Mouse (Mus musculus) CH12.LX (cell line): ENCODE data around the gene Eepd1. TPM values are rescaled to one million over a fixed set of nuclear protein-coding genes. Genes with fewer than 3 reads are reported as not detected.

Source experiments
- DNase-seq: peaks from one replicate; pipeline ENCODE4 v3.0.0-alpha.2; 2013; ENCODE audit errors: extremely low read depth
- H3K27ac ChIP-seq: 2 replicates; pipeline ENCODE4 v1.5.1; 2012; ENCODE audit warnings: low read depth, mild to moderate bottlenecking, control low read depth, moderate library complexity; ENCODE audit not compliant: insufficient read depth
- H3K27me3 ChIP-seq: replicated peaks from 2 replicates; pipeline ENCODE3; 2012; ENCODE audit warnings: inconsistent platforms
- H3K36me3 ChIP-seq, 2 experiments: replicated peaks in 1 of 2; 2 replicates each; pipeline versions ENCODE3 to v1.6.1; 2012; ENCODE audit warnings: inconsistent platforms in 1 of 2, low read length in 1 of 2, mild to moderate bottlenecking in 1 of 2, mixed read lengths in 1 of 2, moderate library complexity in 1 of 2; ENCODE audit not compliant: control insufficient read depth in 1 of 2, insufficient read depth in 1 of 2
- H3K4me1 ChIP-seq, 2 experiments: 2 replicates each; pipeline ENCODE4 v1.6.1; 2012; ENCODE audit warnings: inconsistent platforms in 1 of 2, moderate library complexity in 1 of 2; ENCODE audit not compliant: insufficient read depth in 2 of 2, control insufficient read depth in 1 of 2
- H3K4me2 ChIP-seq: 2 replicates; pipeline ENCODE4 v1.6.1; 2012; ENCODE audit warnings: low read depth, mild to moderate bottlenecking, control low read depth; ENCODE audit not compliant: poor library complexity, insufficient read depth, severe bottlenecking
- H3K4me3 ChIP-seq, 3 experiments: fragments of 150-350 bp in 1 of 3; sonication (generic) in 1 of 3; replicated peaks in 1 of 3; 2 replicates each; pipeline versions ENCODE3 to v1.5.1; 2011 to 2012; ENCODE audit warnings: low read depth in 2 of 3, low read length in 2 of 3, mild to moderate bottlenecking in 2 of 3, moderate library complexity in 2 of 3, control low read depth in 1 of 3, improper control_type of control experiment in 1 of 3, inconsistent platforms in 1 of 3, mixed read lengths in 1 of 3; ENCODE audit not compliant: poor library complexity in 1 of 3
- H3K79me2 ChIP-seq: replicated peaks from 2 replicates; pipeline ENCODE4 v1.6.1; 2012; ENCODE audit warnings: mild to moderate bottlenecking, moderate library complexity; ENCODE audit not compliant: control insufficient read depth, poor library complexity, insufficient read depth, severe bottlenecking; ENCODE audit errors: extremely low read depth
- H3K9ac ChIP-seq: 2 replicates; pipeline ENCODE4 v1.6.1; 2012; ENCODE audit warnings: low read depth, mild to moderate bottlenecking, control low read depth, moderate library complexity; ENCODE audit not compliant: insufficient read depth
- H3K9me3 ChIP-seq: replicated peaks from 2 replicates; pipeline ENCODE3; 2012; ENCODE audit warnings: low read length, inconsistent platforms, mixed read lengths
- CHD1 ChIP-seq: IDR thresholded peaks from 2 replicates; pipeline ENCODE4 v1.6.1; 2012; ENCODE audit warnings: low read depth, low read length, improper control_type of control experiment, inconsistent platforms
- CTCF ChIP-seq, 2 experiments: IDR thresholded peaks in 1 of 2; conservative IDR thresholded peaks in 1 of 2; 2 replicates each; pipeline ENCODE4 v1.5.1; 2011 to 2012; ENCODE audit warnings: low read depth in 2 of 2, low read length in 2 of 2, improper control_type of control experiment in 1 of 2, inconsistent platforms in 1 of 2, mild to moderate bottlenecking in 1 of 2, moderate library complexity in 1 of 2
- EP300 ChIP-seq: IDR thresholded peaks from 2 replicates; pipeline ENCODE4 v1.6.1; 2011; ENCODE audit warnings: low read length, improper control_type of control experiment
- KAT2A ChIP-seq: IDR thresholded peaks from 2 replicates; pipeline ENCODE4 v1.6.1; 2012; ENCODE audit warnings: low read length, improper control_type of control experiment, inconsistent platforms; ENCODE audit not compliant: insufficient replicate concordance
- MAX ChIP-seq: IDR thresholded peaks from 2 replicates; pipeline ENCODE4 v1.6.1; 2011; ENCODE audit warnings: low read length, improper control_type of control experiment
- MEF2A ChIP-seq: IDR thresholded peaks from 2 replicates; pipeline ENCODE4 v1.6.1; 2014; ENCODE audit warnings: low read depth, mild to moderate bottlenecking, inconsistent platforms, low read length, improper control_type of control experiment, borderline replicate concordance
- MYC ChIP-seq: IDR thresholded peaks from 2 replicates; pipeline ENCODE4 v1.6.1; 2011; ENCODE audit warnings: low read depth, mild to moderate bottlenecking, improper control_type of control experiment, low read length
- POLR2A ChIP-seq: IDR thresholded peaks from 2 replicates; pipeline ENCODE4 v1.6.1; 2011; ENCODE audit warnings: low read depth, mild to moderate bottlenecking, improper control_type of control experiment, low read length
- POLR2AphosphoS2 ChIP-seq: IDR thresholded peaks from 2 replicates; pipeline ENCODE4 v1.6.1; 2011; ENCODE audit warnings: low read depth, low read length, improper control_type of control experiment
- SMC3 ChIP-seq: IDR thresholded peaks from 2 replicates; pipeline ENCODE4 v1.6.1; 2011; ENCODE audit warnings: low read depth, low read length, improper control_type of control experiment
- UBTF ChIP-seq: IDR thresholded peaks from 2 replicates; pipeline ENCODE4 v1.6.1; 2012; ENCODE audit warnings: low read depth, mild to moderate bottlenecking, inconsistent platforms, low read length, improper control_type of control experiment, moderate library complexity
- USF2 ChIP-seq: conservative IDR thresholded peaks from 2 replicates; pipeline ENCODE4 v1.6.1; 2011; ENCODE audit warnings: low read depth, low read length, improper control_type of control experiment
- ZC3H11A ChIP-seq: IDR thresholded peaks from 2 replicates; pipeline ENCODE4 v1.6.1; 2012; ENCODE audit warnings: low read depth, mild to moderate bottlenecking, inconsistent platforms, low read length, improper control_type of control experiment
- ZNF384 ChIP-seq: IDR thresholded peaks from 2 replicates; pipeline ENCODE4 v1.6.1; 2012; ENCODE audit warnings: low read depth, low read length, improper control_type of control experiment, inconsistent platforms
- dilution Hi-C: fragments of 300-500 bp; cut with MboI; formaldehyde crosslinking; loops from 2 replicates; pipeline ENCODE4 v1.14.3; 2020; ENCODE audit warnings: low sequenced_read_pairs; ENCODE audit not compliant: extremely low pct_unique_long_range_greater_than_20kb, extremely low pct_ligation_motif_present
- in situ Hi-C: fragments of 300-500 bp; cut with MboI; formaldehyde crosslinking; loops from 3 replicates; pipeline ENCODE4 v1.14.3; 2019; ENCODE audit warnings: low sequenced_read_pairs, low pct_ligation_motif_present, low pct_unique_long_range_greater_than_20kb, mixed read lengths
- polyA plus RNA-seq: library from polyadenylated mRNA; unstranded; fragments of >175 nt; gene quantifications from 2 replicates; pipeline ENCODE4 v1.2.1, GENCODE M21; 2012; ENCODE audit warnings: low read depth; ENCODE audit not compliant: insufficient read length
- total RNA-seq, 2 experiments: library from RNA; depleted of rRNA; stranded (reverse); fragments of 300-350 nt in 1 of 2; fragments of >200 nt in 1 of 2; gene quantifications; 2 replicates each; pipeline ENCODE4 v1.2.3; 2012 to 2014

Eepd1 gene
- total and polyA plus RNA-seq, 3 experiments, result 1.3 to 2.5 (median 2.2) TPM

- Histone ChIP-seq H3K27me3 (no peaks in the 10 kb centered on the region), H3K79me2 (no peaks in the 10 kb centered on the region), H3K4me3 (no peak overlapping the region), H3K27ac (no peak overlapping the region), H3K36me3 (no peaks in the 10 kb centered on the region), H3K9me3 (no peaks in the 10 kb centered on the region), H3K9ac (no peak overlapping the region), H3K4me2 (no peak overlapping the region), H3K4me1 (peaks cover 0 to 18% of the 10 kb centered on the region in 2 experiments; a peak in 2 of 4 replicates)
- in situ Hi-C loops, result no loop called here
- dilution Hi-C loops, result no loop called here
- DNase-seq, result no peak
- no peak for TF ChIP-seq SMC3
- no peak for TF ChIP-seq MEF2A
- TF ChIP-seq USF2, result no peak
Measured at GRCm38 (mm10) chr9:25555261-25555660, 73.9 kb downstream of the Eepd1 start.

GRCm38 (mm10) chr9:25556008-25556407 is 74.7 kb downstream of the Eepd1 start:
- H3K27ac ChIP-seq, result no peak overlapping the region
- H3K79me2 ChIP-seq, result no peaks in the 10 kb centered on the region
- no peak overlapping the region for H3K4me2 ChIP-seq

GRCm38 (mm10) chr9:25557378-25557777 is 76.0 kb downstream of the Eepd1 start:
- no peaks in the 10 kb centered on the region for H3K27me3 ChIP-seq
- no peak for DNase-seq
- no peak overlapping the region for H3K9ac ChIP-seq
- in situ Hi-C loops, result no loop called here
- H3K4me1 ChIP-seq, result peaks cover 0 to 12% of the 10 kb centered on the region in 2 experiments; a peak in 2 of 4 replicates
- TF ChIP-seq UBTF, result no peak
- no peak for TF ChIP-seq EP300
- no peak for TF ChIP-seq MAX
- no peak for TF ChIP-seq CHD1
- TF ChIP-seq CTCF (conservative IDR thresholded peaks at IDR 0.05 in 1 of 2, IDR thresholded peaks at IDR 0.05 in 1 of 2; ENCODE audit: low read depth in 2 of 2, low read length in 2 of 2), result no peak
- no peak for TF ChIP-seq KAT2A
- no peak for TF ChIP-seq ZNF384
- no peak for TF ChIP-seq USF2
- TF ChIP-seq MYC, result no peak
- no peak for TF ChIP-seq POLR2AphosphoS2
- no peak for TF ChIP-seq ZC3H11A
- no peak for TF ChIP-seq SMC3
- H3K9me3 ChIP-seq, result peaks cover 2% of the 10 kb centered on the region
- no peak overlapping the region for H3K4me3 ChIP-seq
- no peak overlapping the region for H3K27ac ChIP-seq
- dilution Hi-C loops, result no loop called here
- no peaks in the 10 kb centered on the region for H3K79me2 ChIP-seq
- H3K4me2 ChIP-seq, result no peak overlapping the region
- no peaks in the 10 kb centered on the region for H3K36me3 ChIP-seq

More at GRCm38 (mm10) chr9:25556008-25556407, 74.7 kb downstream of the Eepd1 start:
- no peaks in the 10 kb centered on the region for H3K36me3 ChIP-seq
- H3K27me3 ChIP-seq, result no peaks in the 10 kb centered on the region
- no peak overlapping the region for H3K4me3 ChIP-seq
- no peak for DNase-seq
- peaks cover 0 to 12% of the 10 kb centered on the region in 2 experiments; a peak in 2 of 4 replicates for H3K4me1 ChIP-seq
- dilution Hi-C loops, result no loop called here
- no peaks in the 10 kb centered on the region for H3K9me3 ChIP-seq
- no peak overlapping the region for H3K9ac ChIP-seq
- in situ Hi-C loops, result no loop called here
- TF ChIP-seq POLR2A (no peak), MEF2A (no peak)
- TF ChIP-seq, all 38 proteins: peak for 0
